Mouse (Mus musculus) adrenal gland, postnatal 36 days (tissue): ENCODE data around the gene Dgki. TPM values are rescaled to one million over a fixed set of nuclear protein-coding genes. Genes with fewer than 3 reads are reported as not detected.

Experiments
- DNase-seq, 2 experiments: peaks; one replicate each; pipeline ENCODE4 v3.0.0; 2021; ENCODE audit warnings: mixed read lengths in 1 of 2
- total RNA-seq, 2 experiments: library from RNA; stranded (reverse); gene quantifications; 2 replicates each; pipeline ENCODE4 v1.2.3; 2021

Dgki gene
- total RNA-seq, 2 experiments from 2014 or later = 1.4 to 2.6 TPM

GRCm38 (mm10) chr6:36911586-36911985 lies 388.4 kb downstream of the Dgki start:
- DNase-seq = no peak

DNA sequence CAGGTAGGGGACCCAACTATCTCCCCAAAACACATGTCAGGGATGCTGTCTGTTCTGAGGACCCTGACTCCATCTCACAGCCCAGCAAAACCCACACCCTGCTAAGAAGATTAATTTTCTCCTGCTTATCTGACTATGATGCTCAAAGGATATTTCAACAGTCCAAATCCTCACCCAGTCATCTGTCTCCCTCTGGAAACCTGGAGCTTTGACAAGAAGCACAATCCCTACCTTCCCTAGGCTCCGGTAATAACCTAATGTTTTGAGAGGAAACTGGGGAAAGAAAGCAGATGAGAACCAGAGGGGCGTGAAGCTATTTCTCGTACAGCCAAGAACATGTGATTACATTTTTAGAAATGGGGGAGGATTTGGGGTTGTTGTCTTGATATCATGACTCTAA lies 392.8 kb downstream of the Dgki start:
- no peak for DNase-seq

DNA sequence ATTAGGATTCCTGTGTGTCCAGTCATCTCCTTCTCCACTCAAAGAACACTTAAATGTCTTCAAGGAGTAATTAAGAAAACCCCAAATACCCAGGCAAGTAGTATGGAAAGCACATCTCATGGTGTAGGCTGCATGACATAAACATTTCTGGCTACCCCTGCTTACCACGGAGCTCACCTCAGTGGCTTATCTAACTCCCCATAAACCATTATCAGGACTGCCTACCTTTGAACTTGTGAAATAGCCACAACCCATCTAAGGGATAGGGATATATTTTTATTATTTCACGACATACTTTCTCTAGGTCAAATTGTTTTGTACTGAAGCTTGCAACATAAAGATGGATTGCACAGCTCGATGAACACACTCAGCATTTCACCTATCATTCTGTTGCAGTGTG lies 394.0 kb downstream of the Dgki start:
- DNase-seq = no peak

- DNase-seq = no peak
These were observed 395.1 kb downstream of the Dgki start for GRCm38 (mm10) chr6:36904911-36905310.

- peak; percentile 5 to 45 for DNase-seq
These were observed 396.2 kb downstream of the Dgki start for GRCm38 (mm10) chr6:36903821-36904220.

GRCm38 (mm10) chr6:36903159-36903794 lies 396.7 kb downstream of the Dgki start:
- no peak for DNase-seq

DNA sequence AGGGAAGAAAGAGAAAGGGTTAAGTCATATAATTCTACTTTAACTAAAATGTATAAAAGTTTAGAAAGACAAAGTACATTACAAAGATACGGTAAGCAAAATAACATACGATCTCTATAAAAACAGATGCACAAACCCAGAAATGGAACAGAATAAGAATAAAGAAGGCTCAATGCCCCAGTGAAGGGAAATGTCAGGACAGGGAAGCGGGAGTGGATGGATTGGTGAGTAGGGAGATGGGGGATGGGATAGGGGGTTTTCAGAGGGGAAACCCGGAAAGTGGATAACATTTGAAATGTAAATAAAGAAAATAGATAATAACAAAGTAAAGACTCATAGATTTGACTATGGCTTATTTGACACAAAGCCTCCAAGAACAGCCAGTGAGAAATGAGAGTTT lies 400.1 kb downstream of the Dgki start:
- DNase-seq = no peak

GRCm38 (mm10) chr6:36898412-36898811 lies 401.6 kb downstream of the Dgki start:
- DNase-seq = no peak

DNA sequence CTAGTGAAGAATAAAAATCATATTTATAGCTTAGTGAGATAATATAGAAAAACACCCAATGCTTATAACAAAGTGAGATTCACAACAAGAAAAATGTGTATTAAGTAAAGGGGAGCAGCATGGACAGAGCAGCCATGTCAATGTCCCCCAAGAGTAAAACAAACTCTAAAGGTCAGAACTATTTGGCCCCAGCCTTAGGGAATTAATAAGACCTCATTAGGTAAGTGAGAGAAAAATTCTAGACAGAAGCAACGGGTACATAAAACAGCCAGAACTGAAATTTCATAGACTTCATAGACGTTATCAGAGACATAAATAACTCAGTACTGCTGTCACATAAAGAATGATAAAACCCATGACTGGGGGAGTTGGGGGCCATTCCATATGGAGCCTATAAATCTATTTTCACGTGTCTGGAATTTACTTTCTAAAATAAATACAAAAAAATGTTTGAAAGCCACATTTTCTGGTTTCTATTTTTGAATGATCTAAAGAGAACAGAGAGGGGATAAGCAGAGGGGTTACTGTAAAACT lies 402.3 kb downstream of the Dgki start:
- DNase-seq = no peak

GRCm38 (mm10) chr6:36896656-36897055 lies 403.3 kb downstream of the Dgki start:
- no peak for DNase-seq

- no peak for DNase-seq
These were observed 408.2 kb downstream of the Dgki start for GRCm38 (mm10) chr6:36891820-36892219.

DNA sequence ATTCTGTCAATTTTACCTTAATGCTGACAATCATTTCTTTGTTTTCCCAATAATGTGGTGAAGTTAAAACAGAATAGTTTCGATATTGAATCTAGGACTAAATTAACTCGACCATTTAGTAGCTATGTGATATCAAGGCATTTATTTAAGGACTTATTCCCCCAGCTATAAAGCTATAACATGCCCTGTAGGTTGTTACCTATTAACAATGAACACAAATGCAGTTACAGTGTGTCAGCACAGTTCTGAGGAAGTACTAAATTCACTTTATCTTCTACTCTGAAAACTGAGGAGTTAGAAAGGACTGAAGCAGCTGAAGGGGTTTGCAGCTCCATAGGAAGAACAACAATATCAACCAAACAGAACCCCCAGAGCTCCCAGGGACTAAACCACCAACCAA lies 409.2 kb downstream of the Dgki start:
- no peak for DNase-seq

GRCm38 (mm10) chr6:36890296-36890695 lies 409.7 kb downstream of the Dgki start:
- DNase-seq = peak in 1 of 2 experiments; percentile 5

- DNase-seq = no peak
These were observed 418.7 kb downstream of the Dgki start for GRCm38 (mm10) chr6:36881309-36881708.

GRCm38 (mm10) chr6:36880643-36881263 lies 419.2 kb downstream of the Dgki start:
- DNase-seq = no peak

- DNase-seq = no peak
These were observed 422.6 kb downstream of the Dgki start for GRCm38 (mm10) chr6:36877399-36877798.

DNA sequence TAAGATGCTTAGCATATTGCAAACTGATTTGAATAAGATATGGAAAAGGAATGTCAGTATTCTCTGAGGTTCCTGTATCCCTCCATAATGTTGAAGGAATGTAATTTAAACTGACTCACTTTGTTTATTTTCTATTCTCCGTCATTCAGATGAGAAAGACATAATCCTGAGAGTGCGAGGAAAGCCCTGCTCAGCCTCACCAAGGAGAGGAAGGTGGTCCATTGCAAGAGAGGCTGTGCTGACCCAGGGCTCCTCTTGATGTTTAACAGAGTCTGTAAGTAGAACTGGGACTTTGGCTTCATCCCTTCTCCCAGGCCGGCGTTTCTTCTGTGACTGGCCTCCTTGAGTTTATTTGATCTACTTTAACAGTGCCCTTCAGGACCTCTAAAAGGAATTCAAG lies 423.6 kb downstream of the Dgki start:
- no peak for DNase-seq

- DNase-seq = peak; percentile 33 to 51
These were observed 424.1 kb downstream of the Dgki start for GRCm38 (mm10) chr6:36875926-36876325.

- no peak for DNase-seq
These were observed 427.1 kb downstream of the Dgki start for GRCm38 (mm10) chr6:36872876-36873275.

- DNase-seq = no peak
These were observed 431.8 kb downstream of the Dgki start for GRCm38 (mm10) chr6:36868217-36868616.

DNA sequence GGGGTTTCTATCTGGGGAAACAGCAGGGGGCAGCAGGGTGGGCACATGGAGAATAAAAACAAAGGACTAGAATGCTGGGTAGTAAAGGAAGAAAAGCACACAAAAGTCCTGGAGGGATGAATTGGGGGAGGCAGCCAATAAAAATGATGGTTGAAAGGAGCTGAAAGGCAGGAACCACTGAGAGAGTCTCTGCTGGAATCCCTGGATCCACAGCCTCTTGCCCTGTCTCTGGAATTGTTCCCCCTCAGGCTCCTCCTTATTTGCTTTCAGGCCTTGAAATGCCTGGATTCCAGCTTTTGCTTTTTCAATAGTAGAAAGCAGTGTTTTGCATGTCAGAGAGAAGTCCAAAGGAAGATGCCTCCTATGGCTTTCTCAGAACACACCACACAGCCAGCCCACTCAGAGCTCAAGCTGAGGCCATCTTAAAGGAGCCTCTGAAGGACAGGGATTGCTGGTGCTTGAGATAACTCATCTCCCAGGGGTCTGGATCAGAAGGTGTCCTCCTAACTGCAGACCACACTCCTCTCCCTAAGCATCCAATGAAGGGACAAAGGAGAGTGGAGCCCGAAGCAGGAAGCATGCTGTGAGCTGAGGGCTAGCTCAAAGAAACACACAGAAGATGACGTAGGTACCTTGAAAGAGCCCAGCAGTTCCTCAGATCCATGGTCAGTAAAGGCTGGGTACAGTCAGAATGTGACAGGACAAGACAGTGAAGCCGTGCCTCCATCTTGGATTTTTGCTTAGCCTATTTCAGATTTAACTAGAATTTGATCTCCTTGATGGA lies 441.5 kb downstream of the Dgki start:
- no peak for DNase-seq

- DNase-seq = no peak
These were observed 442.2 kb downstream of the Dgki start for GRCm38 (mm10) chr6:36857627-36858257.
